Mouse (Mus musculus) thymus, adult 2 months (tissue): ENCODE measurements around the gene Rrbp1.

Experiments
- CTCF ChIP-seq: fragments of 200-500 bp; IDR thresholded peaks from 2 replicates; pipeline ENCODE4 v1.5.1; 2012; ENCODE audit warnings: mild to moderate bottlenecking, control low read depth, low read length, moderate library complexity, borderline replicate concordance; ENCODE audit not compliant: control insufficient read depth, poor library complexity, insufficient read depth; ENCODE audit errors: extremely low read depth
- POLR2A ChIP-seq: fragments of 200-500 bp; IDR thresholded peaks from 2 replicates; pipeline ENCODE4 v1.6.1; 2012; ENCODE audit warnings: mild to moderate bottlenecking, low read length, control low read depth, moderate library complexity; ENCODE audit not compliant: control insufficient read depth, poor library complexity, insufficient read depth; ENCODE audit errors: extremely low read depth

DNA sequence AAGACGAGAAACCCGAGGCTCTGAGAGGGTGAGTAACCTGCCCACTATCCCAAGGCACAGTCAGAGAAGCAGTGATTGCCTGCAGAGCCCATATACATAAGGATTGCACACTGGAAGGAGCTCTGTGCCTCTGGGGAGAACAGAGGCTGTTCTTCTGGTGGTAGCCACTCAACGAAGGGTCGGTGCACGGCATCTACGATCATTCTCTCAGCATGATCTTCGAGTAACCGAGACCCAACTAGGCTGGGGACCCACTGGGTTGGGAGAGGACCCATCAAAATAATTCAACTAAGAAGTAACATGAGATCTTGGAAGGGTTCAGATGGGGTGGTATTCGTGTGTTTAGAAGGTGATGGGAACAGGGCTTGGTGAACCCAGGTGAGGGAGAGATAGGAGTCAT lies 4.8 kb upstream of the Rrbp1 start:
- TF ChIP-seq CTCF (no peak), POLR2A (no peak)
